Mouse (Mus musculus): ENCODE measurements around the gene Il27ra.

Il27ra gene

GRCm38 (mm10) chr8:84042066-84042947 lies at the start of gene Il27ra:
TSS of gene Il27ra (minus strand) at chr8:84042589.
- DNase-seq: peak; percentile 68 to 76

- DNase-seq: no peak
Observed at GRCm38 (mm10) chr8:84090585-84090984, 48.2 kb upstream of the Il27ra start.

- DNase-seq: no peak
Observed at GRCm38 (mm10) chr8:84089277-84089676, 46.9 kb upstream of the Il27ra start.

- no peak for DNase-seq
Observed at GRCm38 (mm10) chr8:84087821-84088220, 45.4 kb upstream of the Il27ra start.

- no peak for DNase-seq
Observed at GRCm38 (mm10) chr8:84087156-84087555, 44.8 kb upstream of the Il27ra start.

GRCm38 (mm10) chr8:84084341-84085115 lies 42.1 kb upstream of the Il27ra start:
- no peak for DNase-seq

GRCm38 (mm10) chr8:84083829-84084241 lies 41.4 kb upstream of the Il27ra start:
- DNase-seq: no peak

- no peak for DNase-seq
Observed at GRCm38 (mm10) chr8:84079206-84079605, 36.8 kb upstream of the Il27ra start.

GRCm38 (mm10) chr8:84076849-84077248 lies 34.5 kb upstream of the Il27ra start:
- no peak for DNase-seq

GRCm38 (mm10) chr8:84076412-84076811 lies 34.0 kb upstream of the Il27ra start:
- DNase-seq: no peak

GRCm38 (mm10) chr8:84073230-84073976 lies 31.0 kb upstream of the Il27ra start:
- no peak for DNase-seq

GRCm38 (mm10) chr8:84072321-84072720 lies 29.9 kb upstream of the Il27ra start:
- DNase-seq: no peak

- DNase-seq: no peak
Observed at GRCm38 (mm10) chr8:84071921-84072320, 29.5 kb upstream of the Il27ra start.

GRCm38 (mm10) chr8:84070667-84071066 lies 28.3 kb upstream of the Il27ra start:
- DNase-seq: no peak

- no peak for DNase-seq
Observed at GRCm38 (mm10) chr8:84070241-84070640, 27.9 kb upstream of the Il27ra start.

- no peak for DNase-seq
Observed at GRCm38 (mm10) chr8:84069750-84070149, 27.4 kb upstream of the Il27ra start.

GRCm38 (mm10) chr8:84069169-84069568 lies 26.8 kb upstream of the Il27ra start:
- no peak for DNase-seq

- no peak for DNase-seq
Observed at GRCm38 (mm10) chr8:84068316-84069035, 26.1 kb upstream of the Il27ra start.

- no peak for DNase-seq
Observed at GRCm38 (mm10) chr8:84067911-84068310, 25.5 kb upstream of the Il27ra start.

GRCm38 (mm10) chr8:84067047-84067573 lies 24.7 kb upstream of the Il27ra start:
- peak; percentile 94 to 95 for DNase-seq

- peak; percentile 99 to 100 for DNase-seq
Observed at GRCm38 (mm10) chr8:84066291-84066930, 24.0 kb upstream of the Il27ra start, which contains the start of gene Rfx1. TSS of gene Rfx1 (plus strand) at chr8:84066834.
